Mouse (Mus musculus) E14TG2a.4 (cell line): ENCODE measurements around the gene Cttnbp2.

Experiments
- CTCF ChIP-seq: conservative IDR thresholded peaks from 2 replicates; pipeline ENCODE4 v1.5.1; 2014; ENCODE audit warnings: low read length
- NANOG ChIP-seq: IDR thresholded peaks from 2 replicates; pipeline ENCODE4 v1.6.1; 2014; ENCODE audit warnings: borderline replicate concordance, low read length, mixed read lengths
- POU5F1 ChIP-seq: IDR thresholded peaks from 2 replicates; pipeline ENCODE4 v1.6.1; 2014; ENCODE audit warnings: low read length, borderline replicate concordance

DNA sequence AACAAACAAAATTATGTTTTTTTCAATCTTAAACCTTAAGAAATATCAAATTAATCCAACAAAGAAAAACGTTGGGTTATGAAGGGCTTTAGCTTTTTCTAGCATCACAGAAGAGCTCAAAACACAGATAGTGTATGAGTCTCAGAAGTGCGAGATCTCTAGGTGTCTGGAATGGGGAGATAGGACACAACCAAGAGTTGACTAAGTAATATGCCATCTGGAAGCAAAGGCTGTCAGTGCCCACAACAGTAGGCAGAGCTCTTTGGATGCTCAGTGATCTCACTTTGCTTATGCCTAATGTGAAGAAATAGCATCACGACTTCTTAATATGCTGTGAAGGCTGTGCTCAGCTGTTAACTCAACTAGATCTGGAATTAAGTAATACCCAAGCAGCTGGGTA lies 72.3 kb downstream of the Cttnbp2 start:
- TF ChIP-seq CTCF: no peak
- no peak for TF ChIP-seq POU5F1
- TF ChIP-seq NANOG: no peak
